Mouse (Mus musculus) adrenal gland, postnatal 14 days (tissue): Measurements from ENCODE around the gene Cntfr. TPM values are rescaled to one million over a fixed set of nuclear protein-coding genes. Genes with fewer than 3 reads are reported as not detected.
A peak's percentile ranks its signal among the peaks of the same experiment; 100 is the strongest.
"Not testable (repeated sequence)": the region's sequence is repeated elsewhere in the genome, so short reads cannot be mapped to it uniquely, and the experiment has no call there.

Experiments
- DNase-seq: peaks from one replicate; pipeline ENCODE4 v3.0.0; 2021; ENCODE audit warnings: mixed read lengths
- total RNA-seq: library from RNA; stranded (reverse); gene quantifications from 2 replicates; pipeline ENCODE4 v1.2.3, GENCODE M21; 2021

The Cntfr gene
- total RNA-seq, 1 experiment from 2014 or later: 63.2 TPM

GRCm38 (mm10) chr4:41710229-41710628 is 13.3 kb upstream of the Cntfr start:
- DNase-seq: no peak

GRCm38 (mm10) chr4:41708192-41708745 is 11.4 kb upstream of the Cntfr start:
- peak; percentile 48 for DNase-seq

GRCm38 (mm10) chr4:41707011-41707535 is 10.2 kb upstream of the Cntfr start:
- peak; percentile 78 for DNase-seq

GRCm38 (mm10) chr4:41705922-41706754 is 9.2 kb upstream of the Cntfr start:
- no peak for DNase-seq

- no peak for DNase-seq
These were observed 7.8 kb upstream of the Cntfr start for GRCm38 (mm10) chr4:41704651-41705050.

- not testable (repeated sequence) for DNase-seq
These were observed 5.3 kb upstream of the Cntfr start for GRCm38 (mm10) chr4:41702226-41702625.

- DNase-seq: not testable (repeated sequence)
These were observed 3.3 kb upstream of the Cntfr start for GRCm38 (mm10) chr4:41700224-41700623.

GRCm38 (mm10) chr4:41699783-41700182 is 2.9 kb upstream of the Cntfr start, which contains the start of gene Il11ra1:
Gene Il11ra1, plus strand, starts transcription at chr4:41699989.
- DNase-seq: not testable (repeated sequence)

- peak; percentile 67 for DNase-seq
These were observed 1.6 kb upstream of the Cntfr start for GRCm38 (mm10) chr4:41698421-41699016.

- DNase-seq: peak; percentile 30
These were observed 437 bp downstream of the Cntfr start for GRCm38 (mm10) chr4:41696452-41696851.

GRCm38 (mm10) chr4:41695800-41696199 is 1.1 kb downstream of the Cntfr start:
- not testable (repeated sequence) for DNase-seq

GRCm38 (mm10) chr4:41693511-41693910 is 3.4 kb downstream of the Cntfr start:
- DNase-seq: not testable (repeated sequence)

- DNase-seq: not testable (repeated sequence)
These were observed 6.9 kb downstream of the Cntfr start for GRCm38 (mm10) chr4:41690014-41690413.

GRCm38 (mm10) chr4:41688562-41688961 is 8.3 kb downstream of the Cntfr start:
- DNase-seq: not testable (repeated sequence)

- DNase-seq: not testable (repeated sequence)
These were observed 10.9 kb downstream of the Cntfr start for GRCm38 (mm10) chr4:41685882-41686492.

- DNase-seq: not testable (repeated sequence)
These were observed 11.9 kb downstream of the Cntfr start for GRCm38 (mm10) chr4:41684931-41685453.

GRCm38 (mm10) chr4:41684131-41684930 is 12.6 kb downstream of the Cntfr start:
- not testable (repeated sequence) for DNase-seq

- DNase-seq: not testable (repeated sequence)
These were observed 13.6 kb downstream of the Cntfr start for GRCm38 (mm10) chr4:41683303-41683702.

GRCm38 (mm10) chr4:41682789-41683188 is 14.1 kb downstream of the Cntfr start:
- DNase-seq: no peak

GRCm38 (mm10) chr4:41681947-41682346 is 14.9 kb downstream of the Cntfr start:
- DNase-seq: no peak

- no peak for DNase-seq
These were observed 15.7 kb downstream of the Cntfr start for GRCm38 (mm10) chr4:41681176-41681575.
